Mouse (Mus musculus) erythroblast, embryonic 14.5 days (primary cell): ENCODE data around the gene Grm2.

Experiments
- GATA1 ChIP-seq: IDR thresholded peaks from 2 replicates; pipeline ENCODE4 v1.6.1; 2012; ENCODE audit warnings: low read length, inconsistent platforms, mixed read lengths
- TAL1 ChIP-seq: IDR thresholded peaks from 3 replicates; pipeline ENCODE4 v1.6.1; 2012; ENCODE audit warnings: low read length, inconsistent platforms, mixed read lengths

DNA sequence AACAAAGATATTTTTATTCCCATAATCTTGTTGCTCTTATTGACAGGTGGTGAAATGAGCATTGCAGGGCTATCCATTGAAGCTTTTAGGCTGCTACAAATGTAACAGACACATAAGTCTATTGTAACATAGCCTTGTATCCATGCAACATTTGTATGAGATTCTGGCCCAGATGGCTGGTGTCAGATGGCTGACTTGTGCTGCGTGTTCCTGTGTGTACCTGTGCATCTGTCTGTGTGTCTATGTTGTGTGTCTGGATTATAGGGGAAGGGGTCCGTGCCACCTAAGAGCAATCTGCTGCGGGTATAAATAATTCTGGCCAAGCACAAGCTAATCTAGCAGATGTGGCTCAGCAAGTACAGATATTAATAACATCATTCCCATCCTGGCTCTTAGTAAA is 38.4 kb downstream of the Grm2 start:
- TF ChIP-seq TAL1 (no peak), GATA1 (no peak)
